Mouse (Mus musculus) liver, embryonic 14.5 days (tissue): ENCODE results near the gene Mecom.

ENCODE experiments used
- CTCF ChIP-seq: IDR thresholded peaks from 2 replicates; pipeline ENCODE4 v1.5.1; 2016; ENCODE audit warnings: antibody characterized with exemption, low read depth, control low read depth
- EP300 ChIP-seq: IDR thresholded peaks from 2 replicates; pipeline ENCODE4 v1.6.1; 2016; ENCODE audit warnings: antibody characterized with exemption, low read depth

GRCm38 (mm10) chr3:30283562-30283961 is 264.2 kb downstream of the Mecom start:
- no peak for TF ChIP-seq EP300
- TF ChIP-seq CTCF, result no peak
